Mouse (Mus musculus): Measurements from ENCODE around the gene Dhcr24.

DNA sequence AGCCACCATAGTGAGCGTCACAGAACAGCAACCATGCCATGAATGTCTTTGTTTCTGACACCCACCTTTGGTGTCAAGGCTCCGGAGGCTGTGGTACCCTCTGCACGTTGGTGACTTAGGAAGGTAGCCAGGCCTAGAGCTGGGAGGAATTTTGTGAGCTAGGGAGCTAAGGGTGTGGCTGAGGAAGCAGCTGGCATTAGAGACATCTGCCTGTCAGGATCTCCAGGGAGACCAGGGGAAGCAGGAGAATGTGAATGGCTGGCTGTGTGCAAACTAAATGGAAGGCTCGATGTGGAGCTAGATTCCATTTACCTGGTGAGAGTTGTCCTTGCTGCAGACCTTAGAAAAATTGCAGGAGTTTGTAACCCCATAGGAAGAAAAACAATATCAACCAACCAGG lies 23.8 kb downstream of the Dhcr24 start:
- TF ChIP-seq POLR2A (IDR thresholded peaks at IDR 0.05; ENCODE audit: control insufficient read depth, low read depth, low read length) (no peak), CTCF (IDR thresholded peaks at IDR 0.05; ENCODE audit: control insufficient read depth, insufficient read depth, insufficient replicate concordance, low read depth, low read length) (no peak)

All from testis, adult 2 months (tissue).